ENCODE assay signal across 10 mouse cellular contexts in the genomic region with DNA sequence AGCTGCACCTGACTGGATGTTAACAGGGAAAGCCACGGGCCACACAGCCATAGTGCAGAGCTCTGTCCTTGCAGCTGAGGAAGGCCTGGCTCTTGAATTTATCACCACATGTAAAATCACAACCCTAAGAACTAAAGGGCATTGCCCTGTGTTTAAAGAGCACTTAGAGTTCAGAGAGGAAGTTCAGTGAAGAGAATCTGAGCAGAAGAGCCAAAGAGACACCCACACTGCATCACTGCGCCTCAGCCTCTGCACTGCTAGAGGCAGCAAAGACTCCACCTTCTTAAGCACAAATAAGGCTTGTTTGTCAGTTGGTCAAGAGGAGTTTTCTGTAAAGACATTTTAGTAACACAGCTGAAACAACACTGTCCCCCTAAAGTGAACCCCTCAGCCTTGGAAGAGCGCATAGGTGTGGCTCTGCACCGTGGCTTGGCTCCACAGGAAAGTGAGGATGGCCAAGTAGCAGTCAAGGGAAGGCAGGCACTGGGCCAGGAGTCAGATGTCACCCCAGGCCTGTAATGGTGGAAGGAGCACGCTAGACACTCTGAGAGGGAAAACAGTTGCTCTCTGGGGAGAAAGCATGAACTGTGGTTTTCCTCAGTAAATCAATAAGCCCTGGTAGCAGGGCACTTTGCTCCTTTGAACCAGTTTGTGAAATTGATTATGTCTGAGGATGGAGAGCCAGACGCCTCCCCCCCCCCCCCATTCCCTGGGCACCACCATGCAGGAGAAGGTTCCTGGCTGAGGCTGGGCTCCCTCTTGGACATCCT. TPM values are rescaled to one million over a fixed set of nuclear protein-coding genes. Genes with fewer than 3 reads are reported as not detected.
DNase-seq lines count a peak whose midpoint lies in the region; ATAC-seq and TF ChIP-seq lines count a peak whose summit lies in the region.
"Had no signal": no experiment of that assay in that cellular context is flagged by ENCODE, and none has a peak within 500 bp of the region (broad histone marks: within the 10 kb centered on the region; RNA-seq: fewer than 3 reads in every experiment).

No protein-coding gene starts in this region.

- H3K36me3 ChIP-seq in limb, embryonic 14.5 days (ENCODE audit: control insufficient read depth, insufficient read depth, low read length) = no peaks in the 10 kb centered on the region
- H3K36me3 ChIP-seq in limb, embryonic 10.5 days = no peaks in the 10 kb centered on the region
- H3K36me3 ChIP-seq in heart, adult 2 months (ENCODE audit: control insufficient read depth, insufficient read depth, low read length) = peaks cover 3% of the 10 kb centered on the region
- no peaks in the 10 kb centered on the region for H3K36me3 ChIP-seq in liver, embryonic 16.5 days (ENCODE audit: control insufficient read depth, insufficient read depth)
- H3K36me3 ChIP-seq in hindbrain, embryonic 11.5 days (ENCODE audit: control insufficient read depth, insufficient read depth, low read length) = no peaks in the 10 kb centered on the region
- H3K36me3 ChIP-seq: heart, embryonic 13.5 days had no signal

- ATAC-seq in limb, embryonic 14.5 days (ENCODE audit: low FRiP score, low read depth) = no peak
- ATAC-seq in liver, embryonic 16.5 days (ENCODE audit: low read depth) = no peak
- ATAC-seq in hindbrain, embryonic 11.5 days (ENCODE audit: low FRiP score) = no peak

- H3K4me2 ChIP-seq in limb, embryonic 14.5 days (replicated peaks; ENCODE audit: low read depth, low read length, severe bottlenecking) = no peak overlapping the region
- H3K4me2 ChIP-seq in liver, embryonic 16.5 days (ENCODE audit: low read depth, low read length) = no peak overlapping the region
- H3K4me2 ChIP-seq in hindbrain, embryonic 11.5 days (replicated peaks; ENCODE audit: low read depth, low read length) = no peak overlapping the region

- intact Hi-C loops in heart, adult 2 months (cut with DNase I) = loop anchor here (5.0 kb wide), 1 partner anchor 1213 kb away; a partner anchor contains a TSS

- no peaks in the 10 kb centered on the region for H3K9me3 ChIP-seq in limb, embryonic 14.5 days (ENCODE audit: control insufficient read depth, low read length)
- no peaks in the 10 kb centered on the region for H3K9me3 ChIP-seq in limb, embryonic 10.5 days (replicated peaks)
- no peaks in the 10 kb centered on the region for H3K9me3 ChIP-seq in liver, embryonic 16.5 days (replicated peaks; ENCODE audit: control insufficient read depth, low read length)
- H3K9me3 ChIP-seq in hindbrain, embryonic 11.5 days (ENCODE audit: control insufficient read depth, low read length) = no peaks in the 10 kb centered on the region
- H3K9me3 ChIP-seq: heart, embryonic 13.5 days had no signal

- peak; percentile 18 for DNase-seq in limb, embryonic 14.5 days (ENCODE audit: low spot score)
- no peak for DNase-seq in limb, embryonic 10.5 days (ENCODE audit: low spot score)
- DNase-seq in adrenal gland, postnatal 36 days = peak; percentile 48 to 71
- DNase-seq in heart, adult 2 months = peak; percentile 80 to 83
- no peak for DNase-seq in embryo, embryonic 11 days
- no peak for DNase-seq in embryo, embryonic 9.5 days (ENCODE audit: extremely low spot score)
- no peak for DNase-seq in hindbrain, embryonic 11.5 days (ENCODE audit: low spot score)

- no peak for TF ChIP-seq POLR2A in limb, embryonic 14.5 days (IDR thresholded peaks at IDR 0.05; ENCODE audit: borderline replicate concordance, extremely low read depth, insufficient read depth, insufficient read length)
- peak; percentile 41; the same call in 1 of the 2 replicates for TF ChIP-seq POLR2A in heart, adult 2 months (IDR thresholded peaks at IDR 0.05; ENCODE audit: insufficient read depth, low read depth, low read length)

- H3K4me3 ChIP-seq in limb, embryonic 14.5 days (replicated peaks; ENCODE audit: low read length) = no peak overlapping the region
- no peak overlapping the region for H3K4me3 ChIP-seq in limb, embryonic 10.5 days
- H3K4me3 ChIP-seq in heart, adult 2 months = peak overlapping the region; percentile 5; the same call in 1 of the 2 replicates
- H3K4me3 ChIP-seq in liver, embryonic 16.5 days (ENCODE audit: low read depth, low read length) = no peak overlapping the region
- no peak overlapping the region for H3K4me3 ChIP-seq in hindbrain, embryonic 11.5 days (ENCODE audit: low read depth, low read length)
- H3K4me3 ChIP-seq: heart, embryonic 13.5 days had no signal

- peaks cover 14% of the 10 kb centered on the region; the same call in 1 of the 2 replicates for H3K4me1 ChIP-seq in limb, embryonic 14.5 days (ENCODE audit: control insufficient read depth, insufficient read depth, low read length)
- H3K4me1 ChIP-seq in limb, embryonic 10.5 days = peaks cover 37% of the 10 kb centered on the region
- peaks cover 26% of the 10 kb centered on the region for H3K4me1 ChIP-seq in heart, adult 2 months (ENCODE audit: control insufficient read depth, insufficient read depth, low read length)
- peaks cover 8% of the 10 kb centered on the region for H3K4me1 ChIP-seq in liver, embryonic 16.5 days (ENCODE audit: control insufficient read depth, low read depth, low read length)
- H3K4me1 ChIP-seq in hindbrain, embryonic 11.5 days (replicated peaks; ENCODE audit: control insufficient read depth, insufficient read depth, low read length) = no peaks in the 10 kb centered on the region

- 59% methylated on average over 6 of the region's 6 CpGs for WGBS in limb, embryonic 14.5 days
- 80% methylated on average over 6 of the region's 6 CpGs for WGBS in limb, embryonic 10.5 days
- WGBS in heart, adult 2 months = 37% methylated on average over 6 of the region's 6 CpGs
- 60% methylated on average over 6 of the region's 6 CpGs for WGBS in liver, embryonic 16.5 days (ENCODE audit: insufficient replicate concordance)
- WGBS in hindbrain, embryonic 11.5 days = 77% methylated on average over 6 of the region's 6 CpGs

- TF ChIP-seq CTCF in heart, adult 2 months (IDR thresholded peaks at IDR 0.05) = no peak

- 0 out of 2 replicates have a peak, but pooled peaks have one; percentile 42 for TF ChIP-seq EP300 in heart, adult 2 months (IDR thresholded peaks at IDR 0.05; ENCODE audit: insufficient read depth, low read depth, low read length)

- no peaks in the 10 kb centered on the region for H3K27me3 ChIP-seq in limb, embryonic 14.5 days (ENCODE audit: control insufficient read depth, insufficient read depth, low read length)
- H3K27me3 ChIP-seq in limb, embryonic 10.5 days (ENCODE audit: low read depth, poor library complexity, severe bottlenecking) = peaks cover 15% of the 10 kb centered on the region; the same call in 1 of the 2 replicates
- H3K27me3 ChIP-seq in heart, adult 2 months (ENCODE audit: control insufficient read depth, insufficient read depth, low read length) = no peaks in the 10 kb centered on the region
- peaks cover 28% of the 10 kb centered on the region for H3K27me3 ChIP-seq in liver, embryonic 16.5 days (ENCODE audit: control insufficient read depth, insufficient read depth, low read depth, low read length)
- peaks cover 4% of the 10 kb centered on the region for H3K27me3 ChIP-seq in hindbrain, embryonic 11.5 days (ENCODE audit: control insufficient read depth, insufficient read depth, low read length)

- H3K9ac ChIP-seq in limb, embryonic 14.5 days (ENCODE audit: low read depth, low read length, severe bottlenecking) = no peak overlapping the region
- H3K9ac ChIP-seq in heart, adult 2 months (ENCODE audit: low read depth, low read length) = peak overlapping the region; percentile 42; the same call in 1 of the 2 replicates
- no peak overlapping the region for H3K9ac ChIP-seq in liver, embryonic 16.5 days (ENCODE audit: low read depth, low read length)
- H3K9ac ChIP-seq in hindbrain, embryonic 11.5 days (ENCODE audit: low read depth, low read length) = no peak overlapping the region
- H3K9ac ChIP-seq: heart, embryonic 13.5 days had no signal

- H3K79me2 ChIP-seq in heart, adult 2 months (replicated peaks; ENCODE audit: control insufficient read depth, insufficient read depth, low read length) = no peaks in the 10 kb centered on the region

- no peak overlapping the region for H3K27ac ChIP-seq in limb, embryonic 14.5 days (replicated peaks; ENCODE audit: low read depth, low read length)
- no peak overlapping the region for H3K27ac ChIP-seq in limb, embryonic 10.5 days
- peak overlapping the region; percentile 92 for H3K27ac ChIP-seq in heart, adult 2 months
- peak overlapping the region; percentile 57 for H3K27ac ChIP-seq in liver, embryonic 16.5 days (ENCODE audit: low read length)
- no peak overlapping the region for H3K27ac ChIP-seq in hindbrain, embryonic 11.5 days (ENCODE audit: low read depth, low read length)

RNA-seq across cellular contexts. Expression of a gene that starts 5.8 kb away (rescaled TPM):
- polyA plus RNA-seq in limb, embryonic 14.5 days (2012; rRNA removed) = 6.7 TPM in 2 replicates
- 6.8 and 8.1 TPM in 2 replicates for polyA plus RNA-seq in limb, embryonic 14.5 days (2014; fragmentation: Nextera tagmentation; extraction: Ambion mirVana)
- polyA plus RNA-seq in limb, embryonic 10.5 days (2016; fragmentation: Nextera tagmentation; extraction: Ambion mirVana) = 0.87 and 1.4 TPM in 2 replicates
- total RNA-seq in adrenal gland, postnatal 36 days (2021) = 100 to 1,000 TPM; 139 to 160 TPM
- total RNA-seq in heart, adult 2 months (2021) = 10 to 100 TPM; 29.8 to 40.4 TPM
- polyA plus RNA-seq in heart, adult 2 months (2012; rRNA removed) = 41.1 and 45.1 TPM in 2 replicates
- polyA plus RNA-seq in liver, embryonic 16.5 days (2015; fragmentation: Nextera tagmentation; extraction: Ambion mirVana) = 10.1 and 11.3 TPM in 2 replicates
- polyA plus RNA-seq in hindbrain, embryonic 11.5 days (2014; fragmentation: Nextera tagmentation; extraction: Ambion mirVana) = 1.5 and 2.2 TPM in 2 replicates

RNA-seq across cellular contexts. Expression of a gene that starts 36.1 kb away (rescaled TPM):
- not detected in 2 replicates for polyA plus RNA-seq in limb, embryonic 14.5 days (2012; rRNA removed)
- polyA plus RNA-seq in limb, embryonic 14.5 days (2014; fragmentation: Nextera tagmentation; extraction: Ambion mirVana) = not detected in 2 replicates
- not detected in 2 replicates for polyA plus RNA-seq in limb, embryonic 10.5 days (2016; fragmentation: Nextera tagmentation; extraction: Ambion mirVana)
- not detected for total RNA-seq in adrenal gland, postnatal 36 days (2021)
- not detected for total RNA-seq in heart, adult 2 months (2021)
- polyA plus RNA-seq in heart, adult 2 months (2012; rRNA removed) = not detected in 2 replicates
- 0.15 TPM in 2 replicates for polyA plus RNA-seq in liver, embryonic 16.5 days (2015; fragmentation: Nextera tagmentation; extraction: Ambion mirVana)
- not detected in 2 replicates for polyA plus RNA-seq in hindbrain, embryonic 11.5 days (2014; fragmentation: Nextera tagmentation; extraction: Ambion mirVana)
- polyA plus RNA-seq: heart, embryonic 13.5 days; neural tube, embryonic 14.5 days had no signal

Comparison
In these comparisons a context has a peak if more than half of its experiments do, and no peak if none do; other contexts are left out.
1. DNase-seq: peak in limb, embryonic 14.5 days (single experiment), adrenal gland, postnatal 36 days (2 of 2) and heart, adult 2 months (2 of 2); none in limb, embryonic 10.5 days (single experiment), embryo, embryonic 11 days (single experiment), embryo, embryonic 9.5 days (single experiment) and hindbrain, embryonic 11.5 days (single experiment).
2. H3K27ac ChIP-seq: peak in heart, adult 2 months (single experiment) and liver, embryonic 16.5 days (single experiment); none in limb, embryonic 14.5 days (single experiment), limb, embryonic 10.5 days (single experiment) and hindbrain, embryonic 11.5 days (single experiment).